Mouse (Mus musculus): ENCODE results near the gene Slc12a8. TPM values are rescaled to one million over a fixed set of nuclear protein-coding genes. Genes with fewer than 3 reads are reported as not detected.

The Slc12a8 gene
- polyA plus RNA-seq, 1 experiment from 2014 or later = 1.2 TPM

DNA sequence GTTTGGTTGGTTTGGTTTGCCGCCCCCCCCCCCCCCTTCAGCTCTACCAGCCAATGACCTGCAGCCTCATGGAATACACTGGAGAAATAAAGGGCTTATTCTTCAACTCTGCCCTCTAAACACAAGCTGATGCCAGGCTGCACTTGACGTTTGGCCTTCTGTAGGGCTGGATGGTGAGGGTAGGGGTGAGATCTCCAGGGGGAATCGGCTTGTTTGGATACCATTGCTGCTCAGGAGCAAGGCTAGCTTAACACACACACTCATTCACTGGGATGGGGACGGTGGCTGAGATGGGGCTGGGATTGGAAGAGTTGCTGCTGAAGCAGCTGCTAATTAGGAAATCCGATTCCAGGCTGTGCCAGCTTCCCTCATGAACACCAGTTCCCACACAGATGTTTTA lies 183.5 kb downstream of the Slc12a8 start:
- Histone ChIP-seq H3K36me3 (replicated peaks) (peaks cover 4% of the 10 kb centered on the region), H3K4me2 (no peak overlapping the region), H3K27ac (no peak overlapping the region; the same call in 1 of the 2 replicates), H3K27me3 (no peaks in the 10 kb centered on the region), H3K9me3 (no peaks in the 10 kb centered on the region), H3K4me3 (replicated peaks) (no peak overlapping the region), H3K9ac (no peak overlapping the region), H3K4me1 (peaks cover 67% of the 10 kb centered on the region)
- no peak for ATAC-seq (ENCODE audit: low FRiP score)
- 64% methylated on average over 5 of the region's 5 CpGs for WGBS

DNA sequence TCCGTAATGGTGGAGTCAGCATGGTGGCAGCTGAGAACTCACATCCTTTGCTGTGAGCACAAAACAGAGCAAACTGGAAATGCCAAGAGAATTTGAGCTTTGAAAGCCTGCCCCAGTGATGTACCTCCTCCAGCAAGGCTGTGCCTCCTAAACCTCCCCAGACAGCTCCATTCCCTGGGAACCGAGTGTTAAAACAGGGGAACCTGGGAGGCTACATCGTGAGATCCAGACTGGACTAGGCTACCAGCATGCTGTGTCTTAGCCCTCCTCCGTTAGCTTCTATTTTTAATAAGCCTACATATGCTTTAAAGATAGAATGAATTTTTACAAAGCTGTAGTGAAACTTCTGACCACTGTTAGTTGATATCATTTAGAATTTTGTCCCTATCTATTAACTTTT lies 184.7 kb downstream of the Slc12a8 start:
- Histone ChIP-seq H3K4me3 (replicated peaks) (no peak overlapping the region), H3K4me2 (no peak overlapping the region), H3K9ac (no peak overlapping the region), H3K27me3 (no peaks in the 10 kb centered on the region), H3K36me3 (replicated peaks) (peaks cover 9% of the 10 kb centered on the region), H3K27ac (no peak overlapping the region), H3K9me3 (no peaks in the 10 kb centered on the region), H3K4me1 (peaks cover 54% of the 10 kb centered on the region)
- ATAC-seq (ENCODE audit: low FRiP score) = no peak
- WGBS = 86% methylated on average over 4 of the region's 4 CpGs

DNA sequence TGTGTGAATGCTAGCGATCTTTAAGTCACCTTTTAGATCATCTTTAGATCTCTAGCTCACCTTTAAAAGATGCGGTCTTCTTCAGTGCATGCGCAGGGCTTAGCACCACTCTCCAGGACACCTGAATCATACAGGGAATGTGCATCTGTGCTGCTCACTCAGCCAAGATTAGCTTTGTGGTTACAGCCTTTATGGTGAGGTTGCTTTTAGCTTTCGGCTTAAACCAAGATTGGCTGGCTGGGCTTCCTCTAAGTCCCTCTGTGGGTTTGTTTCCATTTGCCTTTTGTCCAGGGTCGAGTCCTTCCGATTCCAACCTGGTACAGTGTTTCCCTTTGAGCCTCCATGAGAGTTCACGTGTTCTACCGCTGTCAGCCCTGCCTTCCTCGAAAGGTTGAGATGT lies 187.2 kb downstream of the Slc12a8 start:
- H3K27ac ChIP-seq = no peak overlapping the region

DNA sequence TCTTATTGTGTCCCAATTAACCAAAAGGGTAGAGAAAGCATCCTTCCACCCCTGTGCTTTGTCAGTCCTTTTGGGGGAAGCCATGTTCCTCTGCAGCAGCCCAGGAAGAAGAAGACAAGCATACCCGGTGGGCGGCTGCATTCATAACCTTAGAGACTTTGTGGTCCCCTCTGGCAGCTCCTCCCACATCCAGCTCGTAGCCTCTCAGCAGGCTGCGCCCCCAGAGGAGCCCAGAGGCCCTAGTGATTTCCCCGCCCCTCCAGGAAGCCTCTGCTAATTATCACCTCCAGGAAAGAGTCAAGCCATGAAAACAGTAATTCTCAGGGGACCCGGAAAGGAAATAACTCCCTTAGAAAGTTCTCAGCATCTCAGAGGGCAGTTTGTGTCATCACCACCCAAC lies 188.1 kb downstream of the Slc12a8 start:
- Histone ChIP-seq H3K9me3 (no peaks in the 10 kb centered on the region), H3K36me3 (replicated peaks) (peaks cover 24% of the 10 kb centered on the region), H3K27ac (no peak overlapping the region), H3K9ac (no peak overlapping the region), H3K27me3 (no peaks in the 10 kb centered on the region), H3K4me2 (no peak overlapping the region), H3K4me3 (replicated peaks) (no peak overlapping the region), H3K4me1 (peaks cover 23% of the 10 kb centered on the region)
- WGBS = 37% methylated on average over 6 of the region's 6 CpGs
- no peak for ATAC-seq (ENCODE audit: low FRiP score)

More for the DNA sequence above, 187.2 kb downstream of the Slc12a8 start:
- Histone ChIP-seq H3K9ac (no peak overlapping the region), H3K4me3 (replicated peaks) (no peak overlapping the region), H3K36me3 (replicated peaks) (peaks cover 22% of the 10 kb centered on the region), H3K4me1 (peaks cover 30% of the 10 kb centered on the region), H3K9me3 (no peaks in the 10 kb centered on the region), H3K27me3 (no peaks in the 10 kb centered on the region), H3K4me2 (no peak overlapping the region)
- WGBS = 84% methylated on average over 9 of the region's 9 CpGs
- ATAC-seq (ENCODE audit: low FRiP score) = no peak

DNA sequence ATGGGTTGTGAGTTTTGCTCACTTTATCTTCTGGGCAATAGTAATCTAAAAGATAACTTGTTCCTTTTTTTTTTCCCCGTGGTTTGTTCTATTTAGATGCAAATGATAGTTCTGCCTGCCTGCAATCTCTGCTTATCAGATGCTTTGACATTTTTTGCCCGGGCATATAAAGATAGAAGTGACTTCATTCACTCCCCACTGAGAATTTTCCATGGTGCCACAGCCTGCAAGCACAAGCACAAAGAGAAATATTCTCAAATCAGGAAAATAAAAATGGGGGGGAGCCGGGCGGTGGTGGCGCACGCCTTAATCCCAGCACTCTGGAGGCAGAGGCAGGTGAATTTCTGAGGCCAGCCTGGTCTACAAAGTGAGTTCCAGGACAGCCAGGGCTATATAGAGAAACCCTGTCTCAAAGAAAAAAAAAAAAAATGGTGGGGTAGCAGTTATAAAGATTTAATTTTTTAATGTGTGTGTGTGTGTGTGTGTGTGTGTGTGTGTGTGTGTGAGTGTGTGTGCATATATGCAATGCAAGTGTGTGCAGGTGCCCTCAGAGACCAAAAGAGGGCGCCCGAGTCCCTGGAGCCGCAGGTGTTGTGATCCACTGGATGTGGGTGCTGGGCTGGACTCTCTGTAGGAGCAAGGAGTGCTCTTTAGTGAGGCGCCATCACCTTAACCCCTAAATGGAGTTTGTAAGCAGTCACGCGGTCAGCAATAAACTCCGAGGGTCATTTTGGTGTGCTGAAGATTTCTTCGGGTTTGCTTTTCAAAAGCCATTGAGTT lies 189.2 kb downstream of the Slc12a8 start:
- no peaks in the 10 kb centered on the region for H3K27me3 ChIP-seq
- no peak overlapping the region for H3K9ac ChIP-seq
- no peak overlapping the region for H3K4me2 ChIP-seq
- H3K27ac ChIP-seq = no peak overlapping the region
- peaks cover 35% of the 10 kb centered on the region for H3K36me3 ChIP-seq (replicated peaks)
- H3K4me3 ChIP-seq (replicated peaks) = no peak overlapping the region
- peaks cover 23% of the 10 kb centered on the region for H3K4me1 ChIP-seq
- WGBS = 93% methylated on average over 14 of the region's 14 CpGs
- ATAC-seq (ENCODE audit: low FRiP score) = no peak
- H3K9me3 ChIP-seq = no peaks in the 10 kb centered on the region

DNA sequence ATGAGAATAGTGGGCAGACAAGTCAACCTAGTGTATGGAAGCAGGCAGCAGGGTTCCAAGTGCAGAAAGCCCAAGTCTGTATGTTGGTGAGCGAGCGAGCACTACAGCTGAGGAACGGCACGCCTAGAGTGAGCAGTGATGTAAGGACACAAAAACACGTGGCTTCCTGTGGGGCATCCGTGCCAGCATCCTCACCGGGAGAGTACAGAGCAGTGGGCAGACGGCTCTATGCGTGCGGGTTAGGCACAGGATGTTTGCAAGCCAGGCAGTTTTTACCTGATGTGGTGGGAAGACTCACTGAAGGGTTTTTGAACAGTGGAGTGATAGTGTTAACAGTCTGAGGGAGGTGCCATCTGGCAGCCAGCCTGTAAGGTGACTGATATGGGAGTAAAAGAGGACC lies 190.9 kb downstream of the Slc12a8 start:
- Histone ChIP-seq H3K4me2 (no peak overlapping the region), H3K4me3 (replicated peaks) (no peak overlapping the region), H3K4me1 (peaks cover 23% of the 10 kb centered on the region), H3K27ac (no peak overlapping the region), H3K36me3 (replicated peaks) (peaks cover 52% of the 10 kb centered on the region), H3K27me3 (no peaks in the 10 kb centered on the region), H3K9ac (no peak overlapping the region), H3K9me3 (no peaks in the 10 kb centered on the region)
- WGBS = 93% methylated on average over 10 of the region's 10 CpGs
- ATAC-seq (ENCODE audit: low FRiP score) = no peak

DNA sequence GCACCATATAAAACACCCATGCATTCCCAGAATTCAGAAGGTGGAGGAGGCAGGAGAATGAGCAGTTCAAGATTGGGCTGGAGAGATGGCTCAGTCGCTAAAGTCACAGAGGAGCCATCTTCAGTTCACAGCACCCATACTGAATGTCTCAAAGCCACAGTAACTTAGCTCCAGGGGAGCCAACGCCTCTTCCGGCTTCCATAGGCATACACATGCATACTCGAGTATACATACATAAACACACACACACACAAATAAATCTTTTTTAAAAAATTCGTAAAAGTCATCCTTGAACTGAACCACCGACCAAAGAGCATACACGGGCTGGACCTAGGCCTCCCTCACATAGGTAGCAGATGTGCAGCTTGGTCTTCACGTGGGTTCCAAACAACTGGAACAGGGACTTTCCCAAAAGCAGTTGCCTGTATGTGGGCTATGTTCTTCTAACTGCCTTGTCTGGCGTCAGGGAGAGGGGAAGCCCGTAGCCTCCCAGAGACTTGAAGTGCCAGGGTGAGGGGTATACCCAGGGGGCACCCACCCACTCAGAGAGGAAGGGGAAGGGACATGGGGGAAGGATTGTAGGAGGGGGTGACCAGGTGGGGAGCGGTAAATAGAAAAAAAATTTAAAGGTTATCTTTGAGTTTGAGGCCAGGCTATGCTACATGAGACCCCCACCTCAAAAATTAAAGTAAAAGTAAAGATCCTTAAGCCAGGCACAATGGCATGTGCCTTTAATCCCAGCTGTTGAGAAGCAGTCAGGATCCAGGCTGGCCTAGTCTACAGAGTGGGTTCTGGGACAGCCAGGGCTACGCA lies 191.7 kb downstream of the Slc12a8 start:
- WGBS = 96% methylated on average over 12 of the region's 12 CpGs
- H3K4me3 ChIP-seq (replicated peaks) = no peak overlapping the region
- ATAC-seq (ENCODE audit: low FRiP score) = no peak
- no peaks in the 10 kb centered on the region for H3K9me3 ChIP-seq
- peaks cover 18% of the 10 kb centered on the region; the same call in 1 of the 2 replicates for H3K4me1 ChIP-seq
- no peak overlapping the region for H3K9ac ChIP-seq
- no peak overlapping the region for H3K4me2 ChIP-seq
- no peak overlapping the region for H3K27ac ChIP-seq
- H3K27me3 ChIP-seq = no peaks in the 10 kb centered on the region
- H3K36me3 ChIP-seq (replicated peaks) = peaks cover 58% of the 10 kb centered on the region

Other genes starting within 250 kb of the Slc12a8 start
- 71.1 and 71.2 TPM in 2 replicates for gene Zfp148, start 136.5 kb upstream of the Slc12a8 start, polyA plus RNA-seq (2016; fragmentation: Nextera tagmentation; extraction: Ambion mirVana)
- 36.5 and 37.7 TPM in 2 replicates for gene Heg1, start 167.0 kb downstream of the Slc12a8 start, polyA plus RNA-seq (2016; fragmentation: Nextera tagmentation; extraction: Ambion mirVana)

Measured in forebrain, embryonic 12.5 days (tissue).